Mouse (Mus musculus): Measurements from ENCODE around the gene Arhgap28.

DNA sequence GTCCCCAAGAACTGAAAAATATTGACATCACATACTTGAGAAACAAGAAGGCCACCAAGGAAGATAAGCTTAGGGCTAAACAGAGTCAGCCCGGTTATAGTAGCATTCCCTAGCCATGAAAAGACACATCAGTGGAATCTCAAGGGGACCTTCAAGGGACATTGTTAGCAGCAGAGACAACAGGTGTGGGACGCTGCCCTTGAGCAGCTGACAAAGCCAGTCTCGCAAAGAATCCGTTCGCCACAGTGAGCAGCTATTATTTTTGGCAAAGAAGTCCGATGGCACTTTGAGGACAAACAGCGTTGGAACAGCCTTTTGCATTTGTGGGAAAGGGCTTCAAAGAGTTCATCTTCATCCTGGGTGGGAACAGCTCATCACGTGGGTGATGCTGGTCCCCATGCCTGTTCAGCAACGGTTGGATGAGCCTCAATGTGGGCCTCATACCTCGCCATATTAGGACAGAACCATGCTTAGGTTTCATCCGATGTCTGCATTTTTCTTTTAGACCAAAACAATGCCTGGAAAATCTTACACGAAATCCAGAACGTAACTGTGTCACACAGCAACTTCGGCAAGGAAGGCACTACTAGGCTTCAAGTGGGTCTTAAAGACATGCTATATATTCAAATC lies 99.5 kb downstream of the Arhgap28 start:
- no peak for TF ChIP-seq CTCF (IDR thresholded peaks at IDR 0.05; ENCODE audit: low read depth)
- no peak for TF ChIP-seq EP300 (IDR thresholded peaks at IDR 0.05; ENCODE audit: low read depth)
